Mouse (Mus musculus) heart, postnatal 0 days (tissue): ENCODE measurements around the gene Pex14.

Experiments
- CTCF ChIP-seq: IDR thresholded peaks from 2 replicates; pipeline ENCODE4 v1.5.1; 2016; ENCODE audit warnings: antibody characterized with exemption, control low read depth, low read depth
- EP300 ChIP-seq: IDR thresholded peaks from 2 replicates; pipeline ENCODE4 v1.6.1; 2016; ENCODE audit warnings: antibody characterized with exemption, low read depth

DNA sequence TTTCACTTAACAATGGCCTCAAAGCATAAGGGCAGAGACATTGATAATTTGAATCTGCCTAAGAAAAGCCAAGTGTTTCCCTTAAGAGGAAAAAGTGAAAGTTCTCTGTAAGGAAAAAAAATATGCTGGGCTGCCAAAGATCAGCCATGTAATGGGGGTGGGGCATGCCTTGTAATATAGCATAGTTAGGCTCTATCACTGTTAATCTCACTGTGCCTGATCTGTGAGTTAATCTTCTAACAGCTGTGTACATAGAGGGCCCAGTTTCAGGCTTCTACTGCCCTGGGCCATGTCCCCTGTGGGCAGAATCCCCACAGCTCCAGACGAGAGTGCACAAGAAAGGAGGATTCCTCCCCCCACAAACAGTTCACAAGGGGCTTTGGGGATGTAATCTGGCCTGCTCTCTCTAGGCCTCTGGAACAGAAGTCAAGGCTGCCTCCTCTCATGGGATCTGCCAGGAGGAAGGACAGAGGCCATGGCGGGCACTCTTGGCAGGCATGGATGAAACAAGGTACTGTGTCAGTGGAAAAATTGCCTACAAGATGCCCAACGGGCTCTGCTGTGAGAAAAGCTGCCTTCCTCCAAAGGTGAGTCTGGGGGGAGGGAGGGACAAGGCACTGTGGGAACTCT is 127.9 kb downstream of the Pex14 start:
- TF ChIP-seq CTCF, result no peak
- no peak for TF ChIP-seq EP300
